Mouse (Mus musculus) megakaryocyte, embryonic 14.5 days (primary cell): ENCODE measurements around the gene Kdsr. TPM values are rescaled to one million over a fixed set of nuclear protein-coding genes. Genes with fewer than 3 reads are reported as not detected.

Experiments
- H3K27me3 ChIP-seq: replicated peaks from 2 replicates; pipeline ENCODE3; 2012; ENCODE audit warnings: inconsistent platforms
- H3K36me3 ChIP-seq: replicated peaks from 2 replicates; pipeline ENCODE3; 2012; ENCODE audit warnings: low read length, inconsistent platforms, mixed read lengths
- H3K4me1 ChIP-seq: 2 replicates; pipeline ENCODE4 v1.6.1; 2012; ENCODE audit warnings: inconsistent platforms
- H3K4me3 ChIP-seq: replicated peaks from 2 replicates; pipeline ENCODE3; 2012; ENCODE audit warnings: moderate library complexity, mild to moderate bottlenecking, inconsistent platforms
- H3K9me3 ChIP-seq: 2 replicates; pipeline ENCODE4 v1.6.1; 2012; ENCODE audit warnings: inconsistent platforms
- FLI1 ChIP-seq: IDR thresholded peaks from 2 replicates; pipeline ENCODE4 v1.6.1; 2012; ENCODE audit warnings: low read length, inconsistent platforms, mixed read lengths
- GATA1 ChIP-seq: IDR thresholded peaks from 3 replicates; pipeline ENCODE4 v1.6.1; 2012; ENCODE audit warnings: mixed read lengths, low read length, inconsistent platforms, borderline replicate concordance
- polyA plus RNA-seq: library from polyadenylated mRNA; stranded (reverse); fragments of >175 nt; gene quantifications from 2 replicates; pipeline ENCODE4 v1.2.3, GENCODE M21; 2012; ENCODE audit warnings: low replicate concordance; ENCODE audit not compliant: insufficient read depth

Kdsr gene
- polyA plus RNA-seq, 1 experiment: 0.53 TPM

DNA sequence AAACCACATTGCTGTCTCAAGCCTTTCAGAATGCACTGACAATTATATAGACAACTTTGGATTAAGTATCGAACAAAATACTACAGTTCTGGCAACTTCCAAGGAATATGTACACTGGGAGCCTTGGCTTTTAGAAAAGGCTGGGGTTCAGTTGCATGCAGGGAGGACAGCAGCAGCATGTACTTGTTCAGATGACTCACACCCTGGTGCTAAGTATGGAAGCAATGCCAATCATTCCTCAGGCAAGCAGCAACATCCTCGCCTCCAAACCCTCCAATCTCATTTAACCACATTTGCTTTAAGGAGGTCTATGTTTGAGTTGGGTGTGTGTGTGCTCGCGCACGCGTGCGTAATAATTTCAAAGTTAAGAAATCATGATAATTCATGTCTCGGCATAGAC is 6.2 kb upstream of the Kdsr start:
- Histone ChIP-seq H3K4me1 (peaks cover 12% of the 10 kb centered on the region; the same call in 1 of the 2 replicates), H3K9me3 (no peaks in the 10 kb centered on the region), H3K4me3 (no peak overlapping the region), H3K36me3 (peaks cover 74% of the 10 kb centered on the region), H3K27me3 (no peaks in the 10 kb centered on the region)
- TF ChIP-seq GATA1 (no peak), FLI1 (no peak)

DNA sequence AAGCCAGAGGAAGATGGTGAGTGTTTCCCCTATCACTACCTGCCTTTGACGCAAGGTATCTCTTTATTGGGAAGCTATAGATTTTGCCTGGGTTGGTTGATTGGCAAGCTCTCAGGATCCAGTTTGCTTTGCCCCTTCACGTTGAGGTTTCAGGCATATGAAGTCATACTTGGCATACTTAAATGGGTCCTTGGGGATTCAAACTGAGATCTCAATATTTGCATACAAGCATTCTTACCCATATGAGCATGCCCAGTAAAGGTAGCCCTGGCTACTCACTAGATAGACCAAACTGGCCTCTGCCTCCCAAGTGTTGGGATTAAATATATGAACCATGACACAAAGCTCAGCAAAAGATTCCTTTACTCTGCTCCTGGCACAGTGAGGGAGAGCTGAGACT is 5.3 kb upstream of the Kdsr start:
- H3K36me3 ChIP-seq: peaks cover 65% of the 10 kb centered on the region
- no peaks in the 10 kb centered on the region for H3K9me3 ChIP-seq
- TF ChIP-seq GATA1 (no peak), FLI1 (no peak)
- H3K4me1 ChIP-seq: peaks cover 16% of the 10 kb centered on the region; the same call in 1 of the 2 replicates
- no peak overlapping the region for H3K4me3 ChIP-seq
- H3K27me3 ChIP-seq: no peaks in the 10 kb centered on the region

DNA sequence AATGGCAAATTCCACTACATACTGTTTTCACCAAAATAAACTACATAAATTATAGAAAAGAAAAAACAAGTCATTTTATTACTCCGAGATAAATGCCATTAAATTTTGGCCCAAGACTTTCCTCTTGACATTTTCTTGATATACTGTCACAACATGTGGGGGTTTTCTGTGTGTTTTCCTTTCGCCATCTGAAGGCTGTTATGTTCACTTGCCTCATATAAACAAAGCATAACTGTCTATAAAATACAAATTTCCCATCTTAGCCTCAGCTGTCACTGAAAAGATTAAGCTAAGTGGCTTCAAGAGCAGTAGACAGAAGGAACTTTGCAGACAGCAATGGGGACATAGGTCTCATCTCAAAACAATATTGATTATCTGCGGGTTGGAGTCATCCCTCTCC is 4.8 kb upstream of the Kdsr start:
- Histone ChIP-seq H3K9me3 (no peaks in the 10 kb centered on the region), H3K27me3 (no peaks in the 10 kb centered on the region), H3K4me1 (peaks cover 18% of the 10 kb centered on the region), H3K4me3 (no peak overlapping the region), H3K36me3 (peaks cover 61% of the 10 kb centered on the region)
- TF ChIP-seq FLI1: no peak
- no peak for TF ChIP-seq GATA1

DNA sequence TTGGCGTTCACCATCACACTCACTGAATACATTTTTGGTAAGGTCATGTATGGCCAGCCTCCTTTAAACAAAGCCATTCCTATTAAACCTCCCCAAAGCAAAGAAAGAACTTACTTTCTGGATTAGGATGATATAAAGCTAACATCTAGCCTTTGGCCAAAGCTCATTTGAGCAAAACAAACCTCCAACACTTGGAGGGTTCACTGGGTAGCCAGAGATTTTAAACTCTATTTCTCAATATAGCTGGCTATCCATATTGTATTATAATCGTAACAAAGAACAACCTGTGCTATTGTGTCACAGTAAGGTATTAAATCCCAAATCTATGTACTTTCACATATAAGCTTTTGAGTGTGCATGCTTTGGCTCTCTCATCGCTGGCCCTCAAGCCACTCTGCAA is 1.2 kb upstream of the Kdsr start:
- peaks cover 25% of the 10 kb centered on the region for H3K36me3 ChIP-seq
- no peak for TF ChIP-seq GATA1
- TF ChIP-seq FLI1: no peak
- no peaks in the 10 kb centered on the region for H3K27me3 ChIP-seq
- H3K4me3 ChIP-seq: peak overlapping the region; percentile 65
- peaks cover 41% of the 10 kb centered on the region for H3K4me1 ChIP-seq
- H3K9me3 ChIP-seq: no peaks in the 10 kb centered on the region

DNA sequence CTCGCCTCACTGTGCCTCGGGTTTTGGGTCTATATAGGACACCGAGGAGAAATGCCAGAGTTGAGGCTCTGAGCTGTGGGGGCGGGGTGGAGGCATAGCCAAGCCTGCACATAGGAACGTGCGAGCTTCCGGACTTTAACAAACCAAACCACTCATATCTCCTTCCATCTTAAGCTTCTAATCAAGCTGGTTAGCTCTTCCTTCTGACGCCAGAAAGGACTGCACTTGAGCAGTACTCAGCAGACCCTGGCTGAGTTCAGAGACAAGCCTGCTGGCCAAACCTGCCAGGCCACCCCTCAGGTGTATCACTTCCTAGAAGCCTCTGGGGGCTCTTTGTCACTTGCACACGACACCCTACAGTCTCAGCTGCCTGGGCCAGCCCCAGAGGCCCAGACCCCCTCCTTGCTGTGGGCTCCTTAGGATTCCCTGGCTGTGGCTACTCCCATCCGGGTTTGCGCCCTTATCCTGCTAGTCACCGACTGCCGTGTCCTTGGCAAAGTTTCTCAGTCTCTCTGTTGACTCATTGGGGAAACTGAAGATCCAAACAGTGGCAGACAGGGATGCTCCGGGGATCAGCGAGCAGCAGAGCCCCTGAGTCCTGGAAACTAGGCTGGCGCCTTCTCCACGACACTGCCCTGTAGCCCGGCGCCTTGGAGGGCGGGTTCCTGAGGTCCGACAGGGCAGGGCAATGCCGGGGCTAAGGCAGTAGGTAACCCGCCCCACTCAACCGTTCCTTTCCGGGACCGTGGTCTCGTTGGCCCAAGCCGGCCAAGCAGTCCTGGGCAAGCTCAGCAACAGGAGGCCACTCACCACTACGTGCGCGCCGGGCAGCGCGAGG is 574 bp downstream of the Kdsr start:
- H3K9me3 ChIP-seq: no peaks in the 10 kb centered on the region
- no peak for TF ChIP-seq FLI1
- TF ChIP-seq GATA1: no peak
- H3K36me3 ChIP-seq: peaks cover 26% of the 10 kb centered on the region
- peak overlapping the region; percentile 93 for H3K4me3 ChIP-seq
- H3K27me3 ChIP-seq: no peaks in the 10 kb centered on the region
- peaks cover 41% of the 10 kb centered on the region for H3K4me1 ChIP-seq

DNA sequence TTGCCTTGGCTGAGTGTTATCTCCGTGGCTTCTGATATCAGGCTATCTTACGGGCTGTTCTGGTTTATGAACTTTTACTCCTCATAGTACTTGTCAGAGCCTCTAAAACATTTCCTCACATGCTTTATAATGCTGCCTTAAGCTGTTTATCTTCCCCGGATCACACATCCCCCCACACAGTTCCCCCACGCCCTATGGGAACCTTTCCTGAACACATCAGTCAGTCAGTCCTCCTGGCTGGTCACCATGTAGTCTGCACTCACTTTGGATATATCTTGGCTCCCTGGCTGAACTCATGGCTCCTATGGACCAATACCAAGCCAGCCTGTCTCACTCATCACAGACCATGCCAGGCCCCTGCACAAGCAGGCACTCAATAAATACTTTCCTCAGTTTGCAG is 2.9 kb downstream of the Kdsr start:
- no peak overlapping the region for H3K4me3 ChIP-seq
- TF ChIP-seq FLI1 (no peak), GATA1 (no peak)
- peaks cover 41% of the 10 kb centered on the region for H3K4me1 ChIP-seq
- no peaks in the 10 kb centered on the region for H3K27me3 ChIP-seq
- H3K36me3 ChIP-seq: peaks cover 33% of the 10 kb centered on the region
- H3K9me3 ChIP-seq: no peaks in the 10 kb centered on the region

DNA sequence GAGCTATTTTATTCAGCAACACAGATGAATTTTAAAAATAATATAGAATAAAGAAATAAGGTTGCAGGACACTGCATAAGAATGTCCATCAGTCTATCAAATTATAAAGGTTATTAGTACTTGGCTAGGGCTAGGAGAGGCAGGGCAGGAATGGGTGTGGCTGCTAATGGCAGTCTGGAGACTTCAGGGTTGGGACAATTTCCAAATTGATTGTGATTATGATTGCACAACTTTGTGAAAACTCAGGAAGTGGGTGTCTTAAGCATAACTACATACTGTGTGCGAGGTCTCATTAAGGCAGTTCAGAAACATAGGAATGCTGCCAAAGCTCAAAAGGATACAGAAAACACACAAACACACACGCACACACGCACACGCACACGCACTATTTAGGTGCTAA is 7.5 kb downstream of the Kdsr start:
- H3K36me3 ChIP-seq: peaks cover 76% of the 10 kb centered on the region

DNA sequence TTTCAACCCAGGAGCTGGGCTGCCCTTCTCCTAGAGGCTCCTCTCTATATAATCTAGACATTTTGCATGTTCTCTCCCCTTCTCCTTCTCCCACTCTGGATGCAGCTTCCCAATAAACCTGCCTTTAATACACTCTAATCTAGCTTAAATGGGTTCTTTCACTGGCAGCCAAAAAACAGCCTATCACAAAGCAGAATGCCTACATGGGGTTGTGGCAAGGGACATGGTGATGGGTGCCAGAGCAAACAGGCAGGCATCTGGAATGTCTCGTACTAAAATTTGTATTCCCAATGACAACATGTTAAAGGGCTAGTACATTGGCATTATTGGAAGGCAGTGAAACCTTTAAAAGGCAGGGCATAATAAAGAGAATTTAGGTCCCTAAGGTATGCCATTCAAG is 8.9 kb downstream of the Kdsr start:
- H3K9me3 ChIP-seq: no peaks in the 10 kb centered on the region
- H3K4me1 ChIP-seq: no peaks in the 10 kb centered on the region
- H3K4me3 ChIP-seq: no peak overlapping the region
- TF ChIP-seq GATA1 (no peak), FLI1 (no peak)
- H3K36me3 ChIP-seq: peaks cover 90% of the 10 kb centered on the region
- no peaks in the 10 kb centered on the region for H3K27me3 ChIP-seq

More for the DNA sequence above, 7.5 kb downstream of the Kdsr start:
- Histone ChIP-seq H3K27me3 (no peaks in the 10 kb centered on the region), H3K9me3 (no peaks in the 10 kb centered on the region), H3K4me1 (peaks cover 8% of the 10 kb centered on the region), H3K4me3 (no peak overlapping the region)
- TF ChIP-seq GATA1 (no peak), FLI1 (no peak)

DNA sequence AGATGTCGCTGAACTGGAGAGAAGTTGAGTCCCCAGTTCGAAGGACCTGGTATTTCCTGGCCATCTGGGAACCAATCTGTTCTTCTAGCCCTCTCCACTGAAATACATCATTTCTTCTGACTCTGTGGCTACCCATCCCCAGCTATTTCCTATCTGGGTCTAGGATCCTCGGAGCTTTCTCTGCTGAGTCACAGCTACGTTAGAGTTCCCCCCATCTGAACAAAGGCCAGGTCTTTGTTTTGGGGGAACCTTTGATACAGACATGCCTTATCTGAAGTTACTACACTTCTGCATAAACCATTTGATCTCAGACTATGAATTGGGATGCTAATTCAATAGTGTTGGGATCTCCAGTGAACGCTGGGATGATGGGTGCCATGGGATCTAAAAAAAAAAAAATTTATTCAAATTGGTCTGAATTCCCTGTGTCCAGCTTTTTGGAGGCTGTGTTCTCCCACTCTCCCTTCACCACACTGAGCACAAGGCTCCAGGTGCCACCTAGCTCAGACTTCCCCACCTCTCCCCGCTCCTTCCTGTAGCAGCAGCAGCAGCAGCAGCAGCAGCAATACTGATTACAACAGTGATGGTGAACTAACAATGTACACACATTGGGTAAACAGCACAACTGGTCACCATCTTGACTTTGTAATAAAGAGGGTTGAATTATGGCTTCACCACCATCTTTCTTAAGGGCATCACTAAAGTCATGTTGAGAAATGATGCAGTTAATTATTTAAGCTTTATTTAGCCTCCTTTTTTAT is 10.8 kb downstream of the Kdsr start:
- Histone ChIP-seq H3K36me3 (peaks cover 91% of the 10 kb centered on the region), H3K9me3 (no peaks in the 10 kb centered on the region), H3K4me3 (no peak overlapping the region), H3K4me1 (no peaks in the 10 kb centered on the region), H3K27me3 (no peaks in the 10 kb centered on the region)
- TF ChIP-seq GATA1: no peak
- TF ChIP-seq FLI1: no peak

DNA sequence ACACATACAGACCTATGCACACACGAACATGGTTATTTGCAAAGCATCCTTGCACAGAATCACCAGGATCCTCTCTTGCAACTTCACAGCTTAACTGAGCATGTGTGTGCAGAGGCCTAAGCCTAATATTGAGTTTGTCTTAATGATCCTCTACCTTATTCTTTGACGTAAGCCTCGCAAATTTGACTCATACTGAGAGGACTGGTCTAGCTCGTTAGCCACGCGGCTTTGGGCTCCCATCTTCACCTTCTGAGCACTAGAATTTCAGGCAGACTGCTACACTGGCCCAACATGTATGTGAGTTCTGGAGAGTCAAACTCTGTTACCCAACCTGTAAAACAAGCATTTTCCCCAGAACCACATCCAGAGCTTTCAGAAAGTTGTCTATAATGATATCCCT is 16.5 kb downstream of the Kdsr start:
- no peaks in the 10 kb centered on the region for H3K27me3 ChIP-seq
- H3K36me3 ChIP-seq: peaks cover 93% of the 10 kb centered on the region
- H3K4me3 ChIP-seq: no peak overlapping the region
- H3K4me1 ChIP-seq: no peaks in the 10 kb centered on the region
- no peaks in the 10 kb centered on the region for H3K9me3 ChIP-seq
- TF ChIP-seq FLI1: no peak
- TF ChIP-seq GATA1: no peak
